Mouse (Mus musculus): ENCODE data around the gene Map2k2. TPM values are rescaled to one million over a fixed set of nuclear protein-coding genes. Genes with fewer than 3 reads are reported as not detected.

The Map2k2 gene
- polyA plus RNA-seq, 1 experiment from 2014 or later: 191 TPM

DNA sequence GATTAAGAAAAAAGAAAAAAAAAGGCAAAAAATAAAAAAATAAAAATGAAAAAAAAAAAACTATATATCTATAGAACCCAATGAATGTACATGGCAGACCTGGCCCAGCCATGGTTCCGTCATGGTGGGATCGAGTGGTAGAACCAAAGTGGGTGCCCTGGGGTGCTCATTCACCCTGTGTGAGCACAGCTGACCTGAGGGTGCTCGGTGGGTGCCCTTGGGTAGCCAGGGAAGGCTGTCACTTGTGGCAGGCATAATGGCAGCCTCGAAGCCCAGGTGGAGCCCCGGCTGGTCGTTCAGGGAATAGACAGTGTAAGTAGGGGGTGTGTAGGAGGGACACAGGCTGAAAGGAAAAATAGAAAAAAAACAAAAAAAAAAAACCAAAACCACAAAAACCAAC, 45.5 kb downstream of the Map2k2 start:
- 71% methylated on average over 6 of the region's 6 CpGs for WGBS
- ATAC-seq (replicated peaks; ENCODE audit: insufficient number of reproducible peaks, low FRiP score, low TSS enrichment, low read depth) (no peak), DNase-seq (ENCODE audit: low spot score) (no peak)
- H3K27ac ChIP-seq (replicated peaks; ENCODE audit: low read depth, low read length): no peak overlapping the region
- no peaks in the 10 kb centered on the region; the same call in 1 of the 2 replicates for H3K4me1 ChIP-seq (ENCODE audit: control insufficient read depth, insufficient read depth, low read length)
- H3K27me3 ChIP-seq (ENCODE audit: control insufficient read depth, insufficient read depth, low read length): no peaks in the 10 kb centered on the region
- no peak overlapping the region for H3K4me3 ChIP-seq (ENCODE audit: low read depth, low read length)
- H3K9ac ChIP-seq (replicated peaks; ENCODE audit: low read length): no peak overlapping the region
- H3K4me2 ChIP-seq (ENCODE audit: low read depth, low read length): no peak overlapping the region
- peaks cover 28% of the 10 kb centered on the region for H3K36me3 ChIP-seq (replicated peaks; ENCODE audit: control insufficient read depth, insufficient read depth, low read depth, low read length)
- H3K9me3 ChIP-seq (replicated peaks; ENCODE audit: control insufficient read depth, low read length): no peaks in the 10 kb centered on the region

DNA sequence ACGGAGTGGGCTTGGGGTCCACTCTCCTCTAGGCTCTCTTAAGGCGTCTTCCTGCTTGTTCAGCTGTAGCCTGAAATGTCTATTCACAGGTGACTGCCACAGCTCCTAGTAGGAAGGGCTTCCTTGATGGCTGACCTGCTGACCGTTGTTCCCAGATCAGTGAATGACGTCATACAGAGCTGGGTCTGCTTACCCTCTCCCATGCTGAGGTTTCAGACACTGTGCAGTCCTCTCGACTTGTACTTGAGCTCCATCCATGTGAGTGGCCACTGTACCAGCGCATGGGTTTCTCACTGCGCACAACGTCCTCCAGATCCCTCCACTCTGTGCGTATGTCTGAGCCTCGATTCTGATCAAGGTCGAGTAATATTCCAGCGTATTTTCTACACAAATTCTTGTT, 46.9 kb downstream of the Map2k2 start:
- Histone ChIP-seq H3K4me3 (ENCODE audit: low read depth, low read length) (no peak overlapping the region), H3K27ac (replicated peaks; ENCODE audit: low read depth, low read length) (no peak overlapping the region), H3K9ac (replicated peaks; ENCODE audit: low read length) (no peak overlapping the region), H3K27me3 (ENCODE audit: control insufficient read depth, insufficient read depth, low read length) (no peaks in the 10 kb centered on the region), H3K9me3 (replicated peaks; ENCODE audit: control insufficient read depth, low read length) (no peaks in the 10 kb centered on the region), H3K36me3 (replicated peaks; ENCODE audit: control insufficient read depth, insufficient read depth, low read depth, low read length) (peaks cover 34% of the 10 kb centered on the region), H3K4me2 (ENCODE audit: low read depth, low read length) (no peak overlapping the region), H3K4me1 (ENCODE audit: control insufficient read depth, insufficient read depth, low read length) (no peaks in the 10 kb centered on the region; the same call in 1 of the 2 replicates)
- no peak for DNase-seq (ENCODE audit: low spot score)
- 76% methylated on average over 12 of the region's 12 CpGs for WGBS
- no peak for ATAC-seq (replicated peaks; ENCODE audit: insufficient number of reproducible peaks, low FRiP score, low TSS enrichment, low read depth)

DNA sequence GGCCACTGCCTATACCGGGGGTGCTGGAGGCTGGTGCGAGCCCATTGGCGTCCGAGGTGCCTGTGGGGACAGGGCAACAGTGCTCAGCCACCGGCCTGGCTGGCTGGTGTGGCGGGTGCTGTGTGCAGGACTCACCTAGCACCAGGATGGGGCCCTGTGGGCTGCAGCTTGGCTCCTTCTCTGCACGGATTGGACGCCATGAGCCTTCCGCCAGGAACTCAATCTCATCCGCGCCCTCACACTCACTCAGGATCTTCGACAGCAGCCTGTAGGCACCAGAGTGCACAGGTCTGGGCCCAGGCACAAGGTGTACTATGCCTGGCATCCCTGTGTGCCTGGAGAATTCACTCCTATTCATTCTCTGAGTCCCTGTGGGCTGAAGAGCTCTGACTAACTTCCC, 48.6 kb downstream of the Map2k2 start:
- H3K4me3 ChIP-seq (ENCODE audit: low read depth, low read length): no peak overlapping the region
- H3K9ac ChIP-seq (replicated peaks; ENCODE audit: low read length): no peak overlapping the region
- H3K4me1 ChIP-seq (ENCODE audit: control insufficient read depth, insufficient read depth, low read length): no peaks in the 10 kb centered on the region; the same call in 1 of the 2 replicates
- H3K27ac ChIP-seq (replicated peaks; ENCODE audit: low read depth, low read length): no peak overlapping the region
- H3K9me3 ChIP-seq (replicated peaks; ENCODE audit: control insufficient read depth, low read length): no peaks in the 10 kb centered on the region
- no peaks in the 10 kb centered on the region for H3K27me3 ChIP-seq (ENCODE audit: control insufficient read depth, insufficient read depth, low read length)
- H3K4me2 ChIP-seq (ENCODE audit: low read depth, low read length): no peak overlapping the region
- 87% methylated on average over 12 of the region's 12 CpGs for WGBS
- DNase-seq (ENCODE audit: low spot score) (no peak), ATAC-seq (replicated peaks; ENCODE audit: insufficient number of reproducible peaks, low FRiP score, low TSS enrichment, low read depth) (no peak)
- peaks cover 28% of the 10 kb centered on the region for H3K36me3 ChIP-seq (replicated peaks; ENCODE audit: control insufficient read depth, insufficient read depth, low read depth, low read length)

DNA sequence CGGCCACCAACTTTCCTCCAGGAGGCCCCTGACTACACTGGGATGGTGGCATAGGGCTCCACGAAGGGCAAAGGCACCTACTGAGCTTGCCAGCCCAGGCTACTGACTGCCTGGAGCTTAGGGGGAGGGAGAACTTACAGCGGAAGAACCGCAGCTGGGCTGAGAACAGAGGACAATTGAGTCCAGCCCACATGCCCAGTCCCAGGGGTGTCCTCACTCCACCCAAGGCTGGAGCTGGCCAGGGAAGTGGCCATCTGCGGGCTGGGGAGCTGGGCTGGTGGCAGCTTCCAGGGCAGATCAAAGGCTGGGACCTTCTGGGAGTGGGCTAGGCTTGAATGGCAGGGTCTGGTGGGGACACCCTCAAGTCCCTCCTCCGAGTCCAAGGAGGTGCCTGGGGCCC, 49.0 kb downstream of the Map2k2 start:
- 82% methylated on average over 6 of the region's 6 CpGs for WGBS

DNA sequence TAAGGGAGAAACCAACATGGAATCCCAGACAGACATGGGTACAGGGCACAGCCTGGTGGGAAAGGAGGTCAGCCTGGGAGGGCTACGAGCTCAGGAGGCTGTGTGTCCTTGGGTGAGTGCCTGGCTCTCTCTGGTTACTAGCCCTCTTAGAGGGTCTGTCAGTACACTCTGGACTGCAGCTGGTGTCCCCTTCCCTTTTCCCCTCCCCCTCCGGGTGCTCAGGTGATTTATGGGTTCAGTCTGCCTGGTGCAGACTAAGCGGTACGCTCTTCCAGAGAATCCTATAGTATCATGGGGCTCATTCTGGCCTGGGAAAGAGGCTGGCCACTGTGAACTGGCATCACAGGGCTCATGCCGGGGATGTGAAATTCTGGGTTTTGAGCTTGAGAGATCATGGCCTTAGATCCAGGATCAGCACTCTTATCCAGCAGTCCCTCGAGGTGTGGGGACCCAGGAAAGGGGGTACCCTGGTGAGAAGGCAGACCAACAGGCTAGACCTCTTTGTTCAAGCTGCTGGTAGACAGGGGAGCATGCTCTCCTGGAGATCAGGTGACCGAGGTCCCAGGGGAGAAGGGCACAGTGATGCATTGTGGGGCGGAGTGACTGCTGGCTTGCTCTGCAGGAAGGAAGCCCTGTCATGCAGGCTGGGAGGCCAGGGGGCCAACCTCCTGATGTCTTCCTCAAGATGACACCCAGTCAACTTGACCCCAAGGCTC, 56.0 kb downstream of the Map2k2 start:
- ATAC-seq (replicated peaks; ENCODE audit: insufficient number of reproducible peaks, low FRiP score, low TSS enrichment, low read depth): no peak
- no peak overlapping the region for H3K4me2 ChIP-seq (ENCODE audit: low read depth, low read length)
- peaks cover under 1% of the 10 kb centered on the region; the same call in 1 of the 2 replicates for H3K4me1 ChIP-seq (ENCODE audit: control insufficient read depth, insufficient read depth, low read length)
- no peak overlapping the region for H3K27ac ChIP-seq (replicated peaks; ENCODE audit: low read depth, low read length)
- 93% methylated on average over 8 of the region's 8 CpGs for WGBS
- H3K9me3 ChIP-seq (replicated peaks; ENCODE audit: control insufficient read depth, low read length): no peaks in the 10 kb centered on the region
- no peak overlapping the region for H3K9ac ChIP-seq (replicated peaks; ENCODE audit: low read length)
- no peak for DNase-seq (ENCODE audit: low spot score)
- H3K4me3 ChIP-seq (ENCODE audit: low read depth, low read length): no peak overlapping the region
- H3K27me3 ChIP-seq (ENCODE audit: control insufficient read depth, insufficient read depth, low read length): no peaks in the 10 kb centered on the region
- peaks cover 7% of the 10 kb centered on the region for H3K36me3 ChIP-seq (replicated peaks; ENCODE audit: control insufficient read depth, insufficient read depth, low read depth, low read length)

More for the DNA sequence above, 49.0 kb downstream of the Map2k2 start:
- H3K36me3 ChIP-seq (replicated peaks; ENCODE audit: control insufficient read depth, insufficient read depth, low read depth, low read length): peaks cover 28% of the 10 kb centered on the region
- no peak overlapping the region for H3K27ac ChIP-seq (replicated peaks; ENCODE audit: low read depth, low read length)
- no peak overlapping the region for H3K9ac ChIP-seq (replicated peaks; ENCODE audit: low read length)
- H3K4me1 ChIP-seq (ENCODE audit: control insufficient read depth, insufficient read depth, low read length): no peaks in the 10 kb centered on the region; the same call in 1 of the 2 replicates
- H3K4me3 ChIP-seq (ENCODE audit: low read depth, low read length): no peak overlapping the region
- H3K4me2 ChIP-seq (ENCODE audit: low read depth, low read length): no peak overlapping the region
- ATAC-seq (replicated peaks; ENCODE audit: insufficient number of reproducible peaks, low FRiP score, low TSS enrichment, low read depth): no peak
- DNase-seq (ENCODE audit: low spot score): no peak
- no peaks in the 10 kb centered on the region for H3K9me3 ChIP-seq (replicated peaks; ENCODE audit: control insufficient read depth, low read length)
- H3K27me3 ChIP-seq (ENCODE audit: control insufficient read depth, insufficient read depth, low read length): no peaks in the 10 kb centered on the region

DNA sequence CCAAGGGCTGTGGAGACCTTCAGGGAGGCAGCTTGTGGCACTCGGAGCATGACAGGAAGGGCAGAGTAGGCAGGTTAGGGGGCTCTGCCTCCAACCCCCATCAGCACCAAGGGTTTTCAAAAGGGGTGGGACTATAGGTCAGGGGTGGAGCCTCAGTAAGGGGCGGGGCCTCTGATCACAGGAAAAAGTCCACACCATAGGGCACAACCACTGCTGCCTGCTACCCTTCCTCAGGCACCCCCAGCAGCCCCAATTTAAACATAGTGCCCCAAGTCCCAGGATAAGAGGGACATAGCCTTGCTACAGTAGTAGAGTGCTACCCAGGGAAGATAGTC, 56.6 kb downstream of the Map2k2 start:
- no peak overlapping the region for H3K4me2 ChIP-seq (ENCODE audit: low read depth, low read length)

DNA sequence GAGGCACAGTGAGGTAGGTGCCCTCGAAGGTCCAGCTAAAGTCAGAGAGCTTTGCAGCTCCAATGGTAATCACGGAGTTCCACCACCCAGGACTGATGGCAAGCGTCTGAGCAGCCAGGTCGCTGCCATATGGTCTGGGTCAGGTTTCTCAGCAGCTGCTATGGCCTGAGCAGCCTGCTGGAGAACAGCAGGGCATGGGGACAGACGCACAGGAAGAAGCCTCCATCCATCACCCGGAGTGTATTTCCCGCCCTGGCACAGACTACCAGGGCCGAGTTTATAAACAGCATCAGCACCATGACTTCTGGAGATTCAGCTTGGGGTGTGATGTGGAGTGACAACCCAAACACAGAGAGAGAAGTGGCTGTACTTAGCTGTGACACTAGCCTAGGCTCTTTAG, 59.4 kb downstream of the Map2k2 start:
- Histone ChIP-seq H3K4me2 (ENCODE audit: low read depth, low read length) (no peak overlapping the region), H3K4me1 (ENCODE audit: control insufficient read depth, insufficient read depth, low read length) (peaks cover 2% of the 10 kb centered on the region; the same call in 1 of the 2 replicates), H3K9ac (replicated peaks; ENCODE audit: low read length) (no peak overlapping the region), H3K27me3 (ENCODE audit: control insufficient read depth, insufficient read depth, low read length) (no peaks in the 10 kb centered on the region), H3K4me3 (ENCODE audit: low read depth, low read length) (no peak overlapping the region), H3K36me3 (replicated peaks; ENCODE audit: control insufficient read depth, insufficient read depth, low read depth, low read length) (peaks cover 3% of the 10 kb centered on the region), H3K27ac (replicated peaks; ENCODE audit: low read depth, low read length) (no peak overlapping the region), H3K9me3 (replicated peaks; ENCODE audit: control insufficient read depth, low read length) (no peaks in the 10 kb centered on the region)
- DNase-seq (ENCODE audit: low spot score): no peak
- WGBS: 82% methylated on average over 8 of the region's 8 CpGs
- ATAC-seq (replicated peaks; ENCODE audit: insufficient number of reproducible peaks, low FRiP score, low TSS enrichment, low read depth): no peak

More for the DNA sequence above, 56.6 kb downstream of the Map2k2 start:
- H3K9ac ChIP-seq (replicated peaks; ENCODE audit: low read length): no peak overlapping the region
- DNase-seq (ENCODE audit: low spot score): no peak
- 69% methylated on average over 2 of the region's 2 CpGs for WGBS
- H3K27ac ChIP-seq (replicated peaks; ENCODE audit: low read depth, low read length): no peak overlapping the region
- H3K27me3 ChIP-seq (ENCODE audit: control insufficient read depth, insufficient read depth, low read length): no peaks in the 10 kb centered on the region
- H3K36me3 ChIP-seq (replicated peaks; ENCODE audit: control insufficient read depth, insufficient read depth, low read depth, low read length): peaks cover 3% of the 10 kb centered on the region
- no peak for ATAC-seq (replicated peaks; ENCODE audit: insufficient number of reproducible peaks, low FRiP score, low TSS enrichment, low read depth)
- H3K9me3 ChIP-seq (replicated peaks; ENCODE audit: control insufficient read depth, low read length): no peaks in the 10 kb centered on the region
- peaks cover 2% of the 10 kb centered on the region; the same call in 1 of the 2 replicates for H3K4me1 ChIP-seq (ENCODE audit: control insufficient read depth, insufficient read depth, low read length)
- no peak overlapping the region for H3K4me3 ChIP-seq (ENCODE audit: low read depth, low read length)

DNA sequence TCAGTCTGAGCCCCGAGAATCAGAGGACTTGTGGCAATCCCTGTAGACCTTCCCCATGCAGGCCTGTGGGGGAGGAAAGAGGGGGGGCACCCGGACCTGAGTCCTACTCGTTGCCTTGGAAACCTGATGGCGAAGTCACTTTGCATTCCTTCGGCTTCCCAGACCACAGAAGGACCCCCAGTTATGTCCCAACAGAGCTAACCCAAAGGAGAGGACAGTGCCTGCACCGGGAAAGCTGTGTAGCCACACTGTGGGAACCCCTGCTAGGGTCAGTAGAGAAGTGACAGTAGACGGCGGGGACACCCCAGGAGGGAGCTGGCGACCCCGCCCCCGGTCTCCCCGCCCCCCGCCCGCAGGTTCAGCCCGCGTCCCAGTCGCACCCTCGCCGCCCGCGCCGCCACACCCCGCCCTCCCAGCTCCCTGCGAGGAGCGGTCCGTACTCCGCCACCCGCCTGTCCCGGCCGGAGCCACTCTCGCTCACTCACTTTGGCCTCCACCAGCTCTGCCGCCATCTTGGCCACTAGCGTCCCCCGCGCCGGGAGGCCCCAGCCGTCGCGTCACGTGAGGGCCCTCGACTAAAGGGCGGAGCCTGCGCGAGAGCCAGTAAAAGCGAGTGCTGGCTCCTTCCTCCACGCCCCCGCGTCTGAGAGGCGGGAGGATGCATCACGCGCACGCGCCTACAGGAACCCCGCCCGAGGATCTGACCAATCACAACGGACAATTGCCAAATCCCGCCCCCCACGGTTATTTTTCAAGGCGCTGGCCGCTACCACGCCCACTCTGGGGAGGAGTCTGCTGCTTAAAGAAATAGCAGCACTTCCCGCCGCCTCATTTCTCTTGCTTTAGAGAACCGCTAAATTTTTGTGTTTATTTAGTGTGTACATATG, 61.7 kb downstream of the Map2k2 start, which contains the start of gene Pias4:
Gene Pias4 (minus strand): TSS at position 724 of the 887 bp plus-strand sequence.
- Histone ChIP-seq H3K27me3 (ENCODE audit: control insufficient read depth, insufficient read depth, low read length) (no peaks in the 10 kb centered on the region), H3K4me1 (ENCODE audit: control insufficient read depth, insufficient read depth, low read length) (peaks cover 2% of the 10 kb centered on the region; the same call in 1 of the 2 replicates), H3K9me3 (replicated peaks; ENCODE audit: control insufficient read depth, low read length) (no peaks in the 10 kb centered on the region), H3K4me2 (ENCODE audit: low read depth, low read length) (peak within 1 kb of the TSS; percentile 81), H3K27ac (replicated peaks; ENCODE audit: low read depth, low read length) (peak within 1 kb of the TSS; percentile 36; the same call in 1 of the 2 replicates), H3K4me3 (ENCODE audit: low read depth, low read length) (peak within 1 kb of the TSS; percentile 96), H3K9ac (replicated peaks; ENCODE audit: low read length) (peak within 1 kb of the TSS; percentile 86), H3K36me3 (replicated peaks; ENCODE audit: control insufficient read depth, insufficient read depth, low read depth, low read length) (no peaks in the 10 kb centered on the region; the same call in 1 of the 2 replicates)
- DNase-seq (ENCODE audit: low spot score) (peak; percentile 100), ATAC-seq (replicated peaks; ENCODE audit: insufficient number of reproducible peaks, low FRiP score, low TSS enrichment, low read depth) (peak; percentile 65)
- WGBS: under 1% methylated on average over 55 of the region's 64 CpGs
